Mouse (Mus musculus) lung, embryonic 14.5 days (tissue): Measurements from ENCODE around the gene Zfp536. TPM values are rescaled to one million over a fixed set of nuclear protein-coding genes. Genes with fewer than 3 reads are reported as not detected.

ENCODE experiments used
- ATAC-seq: fragments of 200-750 bp; cut with Nextera tagmentation; 2 replicates; pipeline ENCODE4 v1.8.0; 2017; ENCODE audit warnings: mild to moderate bottlenecking, moderate TSS enrichment, moderate library complexity; ENCODE audit not compliant: insufficient read depth
- DNase-seq: peaks from one replicate; pipeline ENCODE4 v3.0.0-alpha.2; 2015
- H3K27ac ChIP-seq: fragments of 300-500 bp; sonication (generic); 2 replicates; pipeline ENCODE4 v1.5.1; 2014; ENCODE audit warnings: low read depth, mild to moderate bottlenecking, moderate library complexity
- H3K27me3 ChIP-seq: fragments of 300-500 bp; sonication (generic); 2 replicates; pipeline ENCODE4 v1.6.1; 2014; ENCODE audit warnings: low read length, control low read depth; ENCODE audit not compliant: insufficient read depth
- H3K36me3 ChIP-seq: fragments of 300-500 bp; sonication (generic); 2 replicates; pipeline ENCODE4 v1.6.1; 2014; ENCODE audit warnings: control low read depth; ENCODE audit not compliant: insufficient read depth
- H3K4me1 ChIP-seq: fragments of 300-500 bp; sonication (generic); 2 replicates; pipeline ENCODE4 v1.6.1; 2014; ENCODE audit warnings: antibody characterized with exemption, control low read depth; ENCODE audit not compliant: insufficient read depth
- H3K4me2 ChIP-seq: fragments of 300-500 bp; sonication (generic); 2 replicates; pipeline ENCODE4 v1.6.1; 2014; ENCODE audit warnings: mild to moderate bottlenecking
- H3K4me3 ChIP-seq: fragments of 300-500 bp; sonication (generic); 2 replicates; pipeline ENCODE4 v1.5.1; 2014; ENCODE audit warnings: low read depth, low read length
- H3K9ac ChIP-seq: fragments of 300-500 bp; sonication (generic); 2 replicates; pipeline ENCODE4 v1.6.1; 2014
- H3K9me3 ChIP-seq: fragments of 300-500 bp; sonication (generic); 2 replicates; pipeline ENCODE4 v1.6.1; 2016; ENCODE audit warnings: low read depth, low read length, control low read depth
- CTCF ChIP-seq: IDR thresholded peaks from 2 replicates; pipeline ENCODE4 v1.5.1; 2016; ENCODE audit warnings: antibody characterized with exemption, low read depth
- WGBS: fragments of 180-500 bp; shearing (Covaris S2); extraction: QIAGEN DNeasy Blood & Tissue Kit; methylation state at CpG from one replicate; pipeline ENCODE4 v1.1.7; 2014; 5-methylcytosine and 5-hydroxymethylcytosine counted together
- polyA plus RNA-seq: library from polyadenylated mRNA; unstranded; fragments of >200 nt; fragmentation: Nextera tagmentation; extraction: Ambion mirVana; gene quantifications from 2 replicates; pipeline ENCODE4 v1.2.1, GENCODE M21; 2014

The Zfp536 gene
- polyA plus RNA-seq, 1 experiment from 2014 or later, result 13.7 TPM

GRCm38 (mm10) chr7:37753024-37753423 is 20.4 kb downstream of the Zfp536 start:
- Histone ChIP-seq H3K4me1 (no peaks in the 10 kb centered on the region), H3K36me3 (no peaks in the 10 kb centered on the region), H3K27me3 (no peaks in the 10 kb centered on the region), H3K4me3 (no peak overlapping the region), H3K27ac (no peak overlapping the region), H3K9ac (no peak overlapping the region), H3K9me3 (no peaks in the 10 kb centered on the region), H3K4me2 (no peak overlapping the region)
- no peak for TF ChIP-seq CTCF
- 76% methylated on average over 1 of the region's 1 CpGs for WGBS
- DNase-seq, result no peak
- ATAC-seq, result no peak

- WGBS, result 20% methylated on average over 12 of the region's 13 CpGs
- DNase-seq (peak; percentile 18), ATAC-seq (peak; percentile 31; the same call in 1 of the 2 replicates)
- no peak overlapping the region for H3K9ac ChIP-seq
- no peak for TF ChIP-seq CTCF
- no peak overlapping the region for H3K27ac ChIP-seq
- H3K36me3 ChIP-seq, result no peaks in the 10 kb centered on the region
- H3K4me2 ChIP-seq, result no peak overlapping the region
- H3K4me1 ChIP-seq, result no peaks in the 10 kb centered on the region; the same call in 1 of the 2 replicates
- no peak overlapping the region for H3K4me3 ChIP-seq
- no peaks in the 10 kb centered on the region for H3K27me3 ChIP-seq
- no peaks in the 10 kb centered on the region for H3K9me3 ChIP-seq
Measured at GRCm38 (mm10) chr7:37746133-37746761, 27.2 kb downstream of the Zfp536 start.

GRCm38 (mm10) chr7:37743350-37743749 is 30.1 kb downstream of the Zfp536 start:
- Histone ChIP-seq H3K9me3 (no peaks in the 10 kb centered on the region), H3K4me3 (no peak overlapping the region), H3K4me2 (no peak overlapping the region), H3K27me3 (no peaks in the 10 kb centered on the region), H3K27ac (no peak overlapping the region), H3K9ac (no peak overlapping the region), H3K4me1 (no peaks in the 10 kb centered on the region; the same call in 1 of the 2 replicates), H3K36me3 (no peaks in the 10 kb centered on the region)
- WGBS, result 40% methylated on average over 8 of the region's 8 CpGs
- DNase-seq (no peak), ATAC-seq (no peak)
- no peak for TF ChIP-seq CTCF

- no peak for DNase-seq
- no peak for TF ChIP-seq CTCF
- H3K36me3 ChIP-seq, result no peaks in the 10 kb centered on the region
- no peaks in the 10 kb centered on the region; the same call in 1 of the 2 replicates for H3K4me1 ChIP-seq
- H3K27me3 ChIP-seq, result no peaks in the 10 kb centered on the region
- no peak overlapping the region for H3K4me3 ChIP-seq
- no peak overlapping the region for H3K9ac ChIP-seq
- ATAC-seq, result no peak
- no peak overlapping the region for H3K4me2 ChIP-seq
- H3K27ac ChIP-seq, result no peak overlapping the region
- H3K9me3 ChIP-seq, result no peaks in the 10 kb centered on the region
- WGBS, result 36% methylated on average over 8 of the region's 8 CpGs
Measured at GRCm38 (mm10) chr7:37737191-37737590, 36.2 kb downstream of the Zfp536 start.

GRCm38 (mm10) chr7:37736413-37736720 is 37.1 kb downstream of the Zfp536 start:
- H3K4me2 ChIP-seq, result no peak overlapping the region
- H3K4me3 ChIP-seq, result no peak overlapping the region
- no peaks in the 10 kb centered on the region; the same call in 1 of the 2 replicates for H3K4me1 ChIP-seq
- no peak for ATAC-seq
- no peak overlapping the region for H3K9ac ChIP-seq
- 11% methylated on average over 4 of the region's 4 CpGs for WGBS
- no peak for TF ChIP-seq CTCF
- no peaks in the 10 kb centered on the region for H3K36me3 ChIP-seq
- H3K27ac ChIP-seq, result no peak overlapping the region
- no peaks in the 10 kb centered on the region for H3K9me3 ChIP-seq
- no peaks in the 10 kb centered on the region for H3K27me3 ChIP-seq
- DNase-seq, result peak; percentile 28

- ATAC-seq, result 0 out of 2 replicates have a peak, but pooled peaks have one; percentile 8
- H3K27ac ChIP-seq, result no peak overlapping the region
- H3K4me1 ChIP-seq, result no peaks in the 10 kb centered on the region; the same call in 1 of the 2 replicates
- no peaks in the 10 kb centered on the region for H3K9me3 ChIP-seq
- no peak overlapping the region for H3K4me3 ChIP-seq
- 44% methylated on average over 7 of the region's 7 CpGs for WGBS
- H3K4me2 ChIP-seq, result no peak overlapping the region
- no peaks in the 10 kb centered on the region for H3K36me3 ChIP-seq
- TF ChIP-seq CTCF, result no peak
- H3K27me3 ChIP-seq, result no peaks in the 10 kb centered on the region
- DNase-seq, result no peak
- no peak overlapping the region for H3K9ac ChIP-seq
Measured at GRCm38 (mm10) chr7:37735707-37736412, 37.6 kb downstream of the Zfp536 start.

- no peak overlapping the region for H3K27ac ChIP-seq
- no peaks in the 10 kb centered on the region; the same call in 1 of the 2 replicates for H3K4me1 ChIP-seq
- H3K4me3 ChIP-seq, result no peak overlapping the region
- ATAC-seq (no peak), DNase-seq (no peak)
- TF ChIP-seq CTCF, result no peak
- H3K36me3 ChIP-seq, result no peaks in the 10 kb centered on the region
- no peak overlapping the region for H3K4me2 ChIP-seq
- H3K9me3 ChIP-seq, result no peaks in the 10 kb centered on the region
- 57% methylated on average over 6 of the region's 6 CpGs for whole genome bisulfite sequencing
- H3K9ac ChIP-seq, result no peak overlapping the region
- no peaks in the 10 kb centered on the region for H3K27me3 ChIP-seq
Measured at GRCm38 (mm10) chr7:37735101-37735500, 38.3 kb downstream of the Zfp536 start.
